Comparison of ENCODE assay signal across 22 mouse cellular contexts in the genomic region with DNA sequence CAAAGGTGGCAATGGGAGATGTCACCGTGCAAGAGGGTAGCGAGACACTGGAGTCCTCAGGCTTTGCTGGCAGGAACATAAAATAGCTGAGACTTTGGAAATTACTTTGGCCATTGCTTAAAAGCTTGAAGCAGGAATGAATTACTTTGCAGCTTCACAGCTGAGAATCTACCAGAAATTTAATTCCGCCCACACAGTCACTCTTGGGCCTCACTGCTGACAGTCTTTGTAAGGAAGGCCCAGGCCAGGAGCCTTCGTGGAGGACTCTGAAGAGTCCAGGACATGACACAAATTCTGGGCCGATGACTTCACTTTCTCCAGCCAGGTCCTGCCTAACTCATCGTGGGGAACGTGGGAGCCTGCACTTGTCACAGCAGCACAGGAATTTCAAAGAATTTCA.
DNase-seq lines count a peak whose midpoint lies in the region; TF ChIP-seq lines count a peak whose summit lies in the region.
"Had no signal": no experiment of that assay in that cellular context is flagged by ENCODE, and none has a peak within 500 bp of the region (broad histone marks: within the 10 kb centered on the region; RNA-seq: fewer than 3 reads in every experiment).

No protein-coding gene starts in this region.

- TF ChIP-seq CTCF in gastrocnemius, adult 2 months (IDR thresholded peaks at IDR 0.05), result no peak

- intact Hi-C loops in gastrocnemius, adult 2 months (cut with DNase I), result no loop called here
- intact Hi-C loops in left cerebral cortex, postnatal 14 days (cut with DNase I), result loop anchor here (5.0 kb wide), 2 partner anchors 40 to 115 kb away; no protein-coding TSS in a partner anchor
- intact Hi-C loops in left cerebral cortex, postnatal 4 days (cut with DNase I), result no loop called here

- H3K4me3 ChIP-seq in gastrocnemius, adult 2 months, result no peak overlapping the region
- H3K4me3 ChIP-seq: hindbrain, embryonic 15.5 days; intestine, embryonic 15.5 days; neural tube, embryonic 12.5 days had no signal

- peak; percentile 26 for DNase-seq in gastrocnemius, adult 2 months
- DNase-seq in gastrocnemius, adult 8-10 months (ENCODE audit: low spot score in 2 of 2), result no peak
- peak; percentile 26 to 74 for DNase-seq in left cerebral cortex, postnatal 14 days (ENCODE audit: low spot score in 2 of 2)
- no peak for DNase-seq in left cerebral cortex, postnatal 4 days
- peak; percentile 19 for DNase-seq in gastrocnemius, postnatal 25 days
- DNase-seq in T-cell, adult 2 months (ENCODE audit: low spot score), result no peak
- DNase-seq in kidney, postnatal 25 days, result no peak
- DNase-seq: adrenal gland, adult 8-10 months; B cell, adult 2 months; cerebellum, adult 8-10 months; cerebellum, postnatal 36 days; forebrain, postnatal 0 days; heart, postnatal 4 days; kidney, adult 8-10 months; kidney, postnatal 10 days; layer of hippocampus, postnatal 36 days; lung, postnatal 4 days; midbrain, embryonic 14.5 days; spleen, adult 18-20 months had no signal

- H3K27ac ChIP-seq in gastrocnemius, adult 2 months, result no peak overlapping the region; the same call in 1 of the 2 replicates
- H3K27ac ChIP-seq: intestine, embryonic 15.5 days; neural tube, embryonic 12.5 days had no signal

Comparison
In these comparisons a context has a peak if more than half of its experiments do, and no peak if none do; other contexts are left out.
1. DNase-seq: peak in gastrocnemius, adult 2 months (single experiment), left cerebral cortex, postnatal 14 days (2 of 2) and gastrocnemius, postnatal 25 days (single experiment); none in gastrocnemius, adult 8-10 months (0 of 2), left cerebral cortex, postnatal 4 days (single experiment), T-cell, adult 2 months (single experiment) and kidney, postnatal 25 days (0 of 2).